Mouse (Mus musculus): ENCODE results near the gene Disp1.
A peak's percentile ranks its signal among the peaks of the same experiment; 100 is the strongest.

DNA sequence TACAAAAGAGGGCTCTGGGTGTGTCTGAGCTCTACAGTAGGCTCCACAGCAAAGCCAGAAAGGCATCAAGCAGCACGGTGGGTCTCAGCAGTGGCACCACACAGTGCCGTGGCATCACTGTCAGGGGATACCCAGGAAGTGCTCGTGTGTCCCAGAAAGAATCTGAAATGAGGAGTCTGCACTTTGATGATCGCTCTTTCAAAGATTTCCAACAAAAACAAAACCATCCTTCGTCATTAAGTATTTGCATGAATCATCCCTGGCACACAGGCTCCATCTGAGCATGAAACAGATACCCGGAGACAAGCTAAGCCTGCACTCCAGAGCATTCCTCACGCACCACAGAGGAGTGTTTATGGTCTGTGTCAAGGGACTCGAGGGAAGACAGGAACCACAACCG is 107.8 kb downstream of the Disp1 start:
- TF ChIP-seq CTCF (IDR thresholded peaks at IDR 0.05; ENCODE audit: control insufficient read depth, insufficient read depth, insufficient read length) (no peak), MYOG (IDR thresholded peaks at IDR 0.05; ENCODE audit: control insufficient read depth, extremely low read depth, insufficient read length) (no peak), MAX (IDR thresholded peaks at IDR 0.05) (peak; percentile 62), USF1 (IDR thresholded peaks at IDR 0.05; ENCODE audit: low read depth) (no peak)

Measured in C2C12 (cell line).